Mouse (Mus musculus) right cerebral cortex, postnatal 10 days (tissue): ENCODE data around the gene Kantr.

Experiments used
- DNase-seq, 2 experiments: peaks; one replicate each; pipeline ENCODE4 v3.0.0; 2021; ENCODE audit warnings: low spot score in 2 of 2

Kantr gene

GRCm38 (mm10) chrX:152279384-152279783 lies 47.9 kb downstream of the Kantr start:
- DNase-seq, result no peak

DNA sequence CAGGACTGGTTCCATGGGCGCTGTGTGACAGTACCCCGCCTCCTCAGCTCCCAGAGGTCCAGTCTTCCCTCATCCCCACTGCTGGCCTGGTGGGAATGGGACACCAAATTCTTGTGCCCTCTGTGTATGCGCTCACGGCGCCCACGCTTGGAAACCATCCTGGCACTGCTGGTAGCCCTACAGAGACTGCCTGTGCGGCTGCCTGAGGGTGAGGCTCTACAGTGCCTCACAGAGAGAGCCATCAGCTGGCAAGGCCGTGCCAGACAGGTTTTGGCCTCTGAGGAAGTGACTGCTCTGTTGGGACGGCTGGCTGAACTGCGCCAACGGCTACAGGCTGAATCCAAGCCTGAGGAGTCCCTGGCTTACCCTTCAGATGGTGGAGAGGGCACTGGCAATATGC lies 56.1 kb downstream of the Kantr start:
- DNase-seq, result no peak
